Mouse (Mus musculus) liver, embryonic 13.5 days (tissue): ENCODE data around the gene Ncor2. TPM values are rescaled to one million over a fixed set of nuclear protein-coding genes. Genes with fewer than 3 reads are reported as not detected.

ENCODE experiments used
- ATAC-seq: fragments of 200-750 bp; cut with Nextera tagmentation; 2 replicates; pipeline ENCODE4 v1.8.0; 2017; ENCODE audit warnings: low read depth, mild to moderate bottlenecking, moderate number of reproducible peaks, moderate library complexity
- DNase-seq: peaks from one replicate; pipeline ENCODE4 v3.0.0; 2022
- H3K27ac ChIP-seq: fragments of 300-500 bp; sonication (generic); 2 replicates; pipeline ENCODE4 v1.5.1; 2015; ENCODE audit warnings: moderate library complexity, mild to moderate bottlenecking, inconsistent platforms
- H3K27me3 ChIP-seq: fragments of 300-500 bp; sonication (generic); 2 replicates; pipeline ENCODE4 v1.6.1; 2015; ENCODE audit warnings: mild to moderate bottlenecking, inconsistent platforms
- H3K36me3 ChIP-seq: fragments of 300-500 bp; sonication (generic); 2 replicates; pipeline ENCODE4 v1.6.1; 2015; ENCODE audit warnings: mild to moderate bottlenecking, inconsistent platforms
- H3K4me1 ChIP-seq: fragments of 300-500 bp; sonication (generic); replicated peaks from 2 replicates; pipeline ENCODE4 v1.6.1; 2015; ENCODE audit warnings: inconsistent platforms
- H3K4me2 ChIP-seq: fragments of 300-500 bp; sonication (generic); 2 replicates; pipeline ENCODE4 v1.6.1; 2015; ENCODE audit warnings: inconsistent platforms, mild to moderate bottlenecking, moderate library complexity
- H3K4me3 ChIP-seq: fragments of 300-500 bp; sonication (generic); replicated peaks from 2 replicates; pipeline ENCODE4 v1.5.1; 2015; ENCODE audit warnings: mild to moderate bottlenecking, inconsistent platforms
- H3K9ac ChIP-seq: fragments of 300-500 bp; sonication (generic); 2 replicates; pipeline ENCODE4 v1.6.1; 2015; ENCODE audit warnings: mild to moderate bottlenecking, inconsistent platforms
- H3K9me3 ChIP-seq: fragments of 300-500 bp; sonication (generic); replicated peaks from 2 replicates; pipeline ENCODE4 v1.6.1; 2016; ENCODE audit warnings: inconsistent platforms
- WGBS: fragments of 180-500 bp; shearing (Covaris S2); methylation state at CpG from one replicate; pipeline ENCODE4 v1.1.7; 2015; ENCODE audit not compliant: insufficient replicate concordance; 5-methylcytosine and 5-hydroxymethylcytosine counted together
- polyA plus RNA-seq: library from polyadenylated mRNA; unstranded; fragments of >200 nt; fragmentation: Nextera tagmentation; extraction: Ambion mirVana; gene quantifications from 2 replicates; pipeline ENCODE4 v1.2.1, GENCODE M21; 2015

Ncor2 gene
- polyA plus RNA-seq, 1 experiment from 2014 or later: 4.5 TPM

DNA sequence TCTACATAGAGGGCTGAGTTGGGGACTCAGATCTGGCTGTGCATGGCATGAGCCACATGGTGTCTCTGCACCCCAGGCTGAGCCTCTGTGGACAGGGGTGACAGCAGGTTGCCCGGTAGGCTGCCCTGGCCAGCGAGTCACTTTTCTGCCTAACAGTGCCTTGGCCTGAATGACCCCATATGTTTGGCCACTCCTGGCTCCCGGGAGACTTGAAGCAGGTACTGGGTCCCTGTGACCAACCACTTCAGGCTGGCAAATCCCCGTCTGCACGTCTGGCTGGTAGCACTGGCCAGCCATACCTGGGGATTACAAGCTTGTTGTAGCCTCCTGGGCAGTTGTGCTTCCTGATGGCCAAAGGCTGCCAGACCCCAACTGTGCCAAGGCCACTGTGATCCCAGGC is 109.1 kb downstream of the Ncor2 start:
- no peaks in the 10 kb centered on the region for H3K9me3 ChIP-seq
- H3K36me3 ChIP-seq: peaks cover 24% of the 10 kb centered on the region
- no peak overlapping the region for H3K27ac ChIP-seq
- no peak for DNase-seq
- no peak overlapping the region for H3K4me2 ChIP-seq
- WGBS: 62% methylated on average over 5 of the region's 5 CpGs
- no peak for ATAC-seq
- no peak overlapping the region for H3K4me3 ChIP-seq
- H3K9ac ChIP-seq: no peak overlapping the region
- no peaks in the 10 kb centered on the region for H3K27me3 ChIP-seq
- peaks cover 30% of the 10 kb centered on the region for H3K4me1 ChIP-seq

DNA sequence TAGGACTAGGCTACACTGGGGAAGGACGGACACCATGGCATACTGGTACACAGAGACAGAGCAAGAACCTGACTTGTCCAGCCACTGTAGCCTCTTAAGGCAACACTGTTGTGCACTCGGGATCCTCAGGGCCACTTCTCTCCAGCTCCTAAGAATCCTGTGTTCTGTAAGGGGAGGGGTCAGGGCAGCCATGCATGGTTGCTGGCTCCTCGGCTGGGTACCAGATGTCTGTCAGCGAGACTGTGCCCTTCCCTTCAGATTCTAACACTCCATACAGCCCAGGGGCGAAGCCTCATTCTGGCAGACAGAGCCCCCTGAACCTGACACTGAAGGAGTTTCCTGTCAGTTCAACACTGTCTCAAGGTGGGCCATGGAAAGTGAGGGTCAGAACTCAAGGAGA is 109.6 kb downstream of the Ncor2 start:
- H3K36me3 ChIP-seq: peaks cover 29% of the 10 kb centered on the region
- H3K27ac ChIP-seq: no peak overlapping the region
- no peaks in the 10 kb centered on the region for H3K9me3 ChIP-seq
- H3K9ac ChIP-seq: no peak overlapping the region
- DNase-seq (no peak), ATAC-seq (no peak)
- H3K27me3 ChIP-seq: no peaks in the 10 kb centered on the region
- WGBS: 77% methylated on average over 5 of the region's 5 CpGs
- no peak overlapping the region for H3K4me2 ChIP-seq
- no peak overlapping the region for H3K4me3 ChIP-seq
- H3K4me1 ChIP-seq: peaks cover 30% of the 10 kb centered on the region

DNA sequence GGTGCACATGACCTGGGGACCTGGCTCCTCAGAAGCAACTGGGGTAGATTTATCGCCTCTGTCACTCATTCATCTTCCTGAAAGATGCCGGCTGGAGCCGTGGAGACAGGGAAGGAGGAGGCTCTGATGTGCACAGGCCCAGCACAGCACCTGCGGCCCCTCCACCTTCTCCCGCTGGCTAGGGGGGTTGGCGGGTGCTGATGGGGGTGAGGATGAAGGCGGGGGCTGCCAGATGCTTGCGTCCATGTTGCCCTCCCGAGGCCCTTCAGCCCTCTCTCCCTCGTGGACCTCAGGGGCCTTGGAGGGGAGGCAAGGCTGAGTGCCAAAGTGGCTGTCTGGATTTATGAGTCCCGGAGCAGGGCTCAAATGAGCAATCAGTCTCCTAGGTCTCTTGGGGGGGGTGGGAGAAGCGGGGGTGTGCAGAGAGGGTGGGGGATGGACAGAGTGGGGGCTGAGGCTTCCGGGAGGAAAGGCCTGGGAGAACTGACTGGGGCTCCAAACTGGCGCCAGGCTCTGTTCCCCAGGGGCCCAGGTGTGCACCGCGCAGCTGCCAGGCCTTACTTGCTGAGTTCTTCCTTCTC is 110.6 kb downstream of the Ncor2 start:
- no peak overlapping the region for H3K4me3 ChIP-seq
- H3K9me3 ChIP-seq: no peaks in the 10 kb centered on the region
- 73% methylated on average over 16 of the region's 16 CpGs for WGBS
- ATAC-seq (no peak), DNase-seq (no peak)
- H3K9ac ChIP-seq: no peak overlapping the region
- no peaks in the 10 kb centered on the region for H3K27me3 ChIP-seq
- no peak overlapping the region for H3K4me2 ChIP-seq
- H3K36me3 ChIP-seq: peaks cover 33% of the 10 kb centered on the region
- H3K4me1 ChIP-seq: peaks cover 22% of the 10 kb centered on the region
- H3K27ac ChIP-seq: no peak overlapping the region

DNA sequence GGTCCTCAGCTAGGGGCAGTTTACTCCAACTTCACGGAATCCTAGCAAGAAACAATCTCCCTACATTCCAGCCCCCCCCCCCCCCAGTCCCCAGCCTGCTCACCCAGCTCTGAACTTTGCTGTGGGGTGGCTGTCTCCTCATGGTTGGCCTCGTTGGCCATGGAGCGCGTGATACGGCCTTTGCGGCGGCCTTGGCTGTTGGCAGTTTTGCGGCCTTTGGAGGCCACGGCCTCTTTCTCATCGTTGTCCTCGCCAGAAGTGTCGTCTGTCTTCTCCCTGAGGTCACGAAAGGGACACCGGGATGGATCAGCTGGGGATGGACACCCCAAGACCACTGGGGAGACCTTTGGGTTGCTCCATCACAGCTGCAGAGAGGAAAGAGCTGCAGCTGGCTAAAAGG is 111.3 kb downstream of the Ncor2 start:
- no peak overlapping the region for H3K27ac ChIP-seq
- no peak for DNase-seq
- H3K9me3 ChIP-seq: no peaks in the 10 kb centered on the region
- ATAC-seq: no peak
- no peak overlapping the region for H3K9ac ChIP-seq
- no peak overlapping the region for H3K4me2 ChIP-seq
- H3K36me3 ChIP-seq: peaks cover 36% of the 10 kb centered on the region
- no peak overlapping the region for H3K4me3 ChIP-seq
- peaks cover 16% of the 10 kb centered on the region for H3K4me1 ChIP-seq
- WGBS: 84% methylated on average over 14 of the region's 14 CpGs
- no peaks in the 10 kb centered on the region for H3K27me3 ChIP-seq

DNA sequence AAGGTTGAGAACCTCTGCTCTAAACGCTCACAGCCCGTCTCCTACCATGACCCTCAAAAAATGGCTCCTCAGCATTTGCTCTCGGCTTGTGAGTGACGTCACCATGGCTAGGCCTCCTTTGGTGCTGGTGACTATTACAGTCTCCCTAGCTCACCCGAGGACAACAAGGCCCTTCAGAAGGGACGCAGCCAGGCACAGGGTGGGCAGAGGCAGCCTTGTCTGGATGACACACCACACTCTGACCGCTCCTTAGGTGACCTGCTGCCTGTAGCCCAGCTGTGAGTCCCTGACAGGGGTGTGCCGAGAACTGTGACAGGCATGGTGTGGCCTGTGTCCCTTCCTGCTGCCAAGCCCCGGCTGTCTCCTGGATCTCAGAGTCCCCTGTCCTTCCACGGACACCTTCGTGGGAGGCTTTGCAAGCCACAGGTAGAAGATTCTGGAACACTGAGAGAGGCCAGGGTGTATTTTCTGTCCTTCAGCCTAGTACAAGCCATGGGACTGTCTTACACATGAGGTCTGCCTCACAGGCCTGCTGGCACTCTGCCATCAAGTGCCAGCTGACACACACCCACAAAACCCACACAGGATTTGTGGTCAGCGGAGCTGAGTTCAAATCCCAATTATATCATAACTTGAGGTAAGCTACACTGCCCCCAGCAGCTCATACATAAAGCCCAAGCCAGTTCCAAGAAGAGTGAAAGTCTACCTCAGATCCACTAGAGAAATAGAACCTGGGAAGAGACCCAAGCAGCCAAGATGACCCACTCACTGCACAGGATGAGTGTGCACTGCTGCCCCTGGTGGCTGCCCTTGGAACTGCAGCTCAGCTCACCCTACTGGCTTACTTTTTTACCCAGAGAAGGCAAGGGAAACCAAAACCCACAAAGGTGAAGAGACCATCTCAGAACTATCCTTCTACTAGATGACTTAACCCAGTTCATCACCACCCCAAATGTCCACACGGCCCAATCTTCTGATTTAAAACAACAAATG is 112.2 kb downstream of the Ncor2 start:
- Histone ChIP-seq H3K4me2 (no peak overlapping the region), H3K4me3 (no peak overlapping the region), H3K27me3 (no peaks in the 10 kb centered on the region), H3K4me1 (peaks cover 8% of the 10 kb centered on the region; the same call in 1 of the 2 replicates), H3K9ac (no peak overlapping the region), H3K9me3 (no peaks in the 10 kb centered on the region), H3K36me3 (peaks cover 38% of the 10 kb centered on the region), H3K27ac (no peak overlapping the region)
- WGBS: 81% methylated on average over 13 of the region's 13 CpGs
- ATAC-seq (0 out of 2 replicates have a peak, but pooled peaks have one; percentile 5), DNase-seq (peak; percentile 61)

DNA sequence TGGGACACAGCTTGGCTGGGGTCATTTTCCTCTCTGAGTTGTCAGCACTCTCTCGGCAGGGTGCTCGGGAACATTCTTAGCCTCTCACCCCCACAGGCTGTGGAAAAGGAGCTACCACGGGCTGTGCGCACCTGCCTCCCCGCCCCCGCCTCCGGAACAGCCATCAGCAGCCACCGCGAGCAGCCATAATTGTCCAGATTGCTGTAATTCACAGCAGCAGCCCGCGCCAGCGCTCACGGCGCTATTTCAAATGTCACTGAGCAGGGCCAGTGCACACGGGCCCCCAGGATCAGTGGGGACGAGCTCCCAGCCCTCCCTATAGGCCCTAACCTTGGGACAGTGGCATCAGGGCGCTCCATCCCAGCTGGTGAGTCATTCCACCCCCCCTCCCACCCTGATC is 116.0 kb downstream of the Ncor2 start:
- peaks cover 37% of the 10 kb centered on the region for H3K36me3 ChIP-seq
- ATAC-seq (no peak), DNase-seq (no peak)
- peaks cover 17% of the 10 kb centered on the region for H3K27me3 ChIP-seq
- WGBS: 75% methylated on average over 17 of the region's 17 CpGs
- H3K4me2 ChIP-seq: no peak overlapping the region
- no peaks in the 10 kb centered on the region for H3K9me3 ChIP-seq
- H3K9ac ChIP-seq: no peak overlapping the region
- H3K4me3 ChIP-seq: no peak overlapping the region
- H3K27ac ChIP-seq: no peak overlapping the region
- H3K4me1 ChIP-seq: peaks cover 26% of the 10 kb centered on the region

DNA sequence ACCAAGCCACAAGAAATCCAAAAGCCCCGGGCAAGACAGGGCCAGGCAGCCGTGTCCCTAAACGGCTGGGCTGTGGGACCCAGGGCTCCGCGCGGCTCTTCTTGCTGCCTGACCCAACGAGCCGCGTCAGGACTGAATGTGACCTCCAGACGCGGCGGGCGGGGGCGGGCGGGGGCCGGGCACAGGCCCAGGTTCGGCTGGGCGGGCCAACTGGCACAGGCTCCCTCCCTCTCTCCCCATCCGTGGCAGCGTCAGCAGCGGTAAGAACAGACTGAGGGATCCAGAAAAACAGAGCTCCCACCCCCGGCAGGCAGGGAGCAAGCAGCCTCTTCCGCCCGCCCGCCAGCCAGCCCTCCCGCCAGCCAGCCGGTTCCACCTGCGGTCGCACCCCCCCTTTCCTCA is 120.8 kb downstream of the Ncor2 start:
- Histone ChIP-seq H3K4me2 (peak overlapping the region; percentile 57), H3K9me3 (no peaks in the 10 kb centered on the region), H3K9ac (peak overlapping the region; percentile 50), H3K36me3 (0 out of 2 replicates have a peak, but pooled peaks cover 7% of the 10 kb centered on the region), H3K27me3 (peaks cover 30% of the 10 kb centered on the region), H3K4me3 (peak overlapping the region; percentile 38), H3K4me1 (peaks cover 73% of the 10 kb centered on the region), H3K27ac (no peak overlapping the region)
- no peak for DNase-seq
- 5% methylated on average over 28 of the region's 29 CpGs for WGBS
- no peak for ATAC-seq

DNA sequence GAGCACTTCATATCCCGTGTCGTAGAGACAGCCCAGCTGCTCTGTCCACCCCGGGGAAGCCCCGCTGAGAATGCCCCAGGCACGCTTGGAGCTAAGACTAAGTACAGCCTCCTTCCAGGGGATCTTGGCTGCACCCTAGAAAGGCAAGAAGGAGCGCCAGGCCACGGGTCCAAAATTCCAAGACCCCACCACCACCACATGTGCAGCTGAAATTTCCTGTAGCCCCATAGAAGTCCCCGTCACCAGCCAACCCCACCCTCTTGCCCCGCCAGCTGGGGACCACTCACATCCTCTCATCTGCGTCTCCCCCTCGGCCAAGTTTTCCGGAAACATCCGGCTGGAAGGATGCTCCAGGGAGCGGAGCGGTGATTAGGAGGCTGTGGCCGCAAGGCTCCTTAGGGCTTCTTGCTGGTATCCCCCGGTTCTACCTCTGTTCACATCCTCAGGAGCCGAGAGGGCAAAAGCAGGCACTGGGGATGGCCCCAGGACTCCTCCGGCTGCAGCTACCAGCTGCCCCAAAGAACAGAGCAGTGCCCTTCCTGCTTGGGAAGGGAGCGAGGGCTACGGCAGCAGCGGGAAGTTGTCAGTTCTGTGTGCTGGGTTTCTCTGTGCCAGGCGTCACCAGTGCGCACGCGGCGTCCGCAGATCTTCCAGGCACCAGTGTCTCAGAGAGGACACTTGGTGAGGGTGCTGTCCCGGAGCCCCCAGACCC is 121.3 kb downstream of the Ncor2 start:
- peak overlapping the region; percentile 50 for H3K9ac ChIP-seq
- H3K4me2 ChIP-seq: peak overlapping the region; percentile 57
- peaks cover 30% of the 10 kb centered on the region for H3K27me3 ChIP-seq
- H3K36me3 ChIP-seq: peaks cover 6% of the 10 kb centered on the region; the same call in 1 of the 2 replicates
- DNase-seq (no peak), ATAC-seq (no peak)
- WGBS: 21% methylated on average over 29 of the region's 29 CpGs
- no peak overlapping the region for H3K27ac ChIP-seq
- H3K4me1 ChIP-seq: peaks cover 78% of the 10 kb centered on the region
- peak overlapping the region; percentile 38 for H3K4me3 ChIP-seq
- H3K9me3 ChIP-seq: no peaks in the 10 kb centered on the region

DNA sequence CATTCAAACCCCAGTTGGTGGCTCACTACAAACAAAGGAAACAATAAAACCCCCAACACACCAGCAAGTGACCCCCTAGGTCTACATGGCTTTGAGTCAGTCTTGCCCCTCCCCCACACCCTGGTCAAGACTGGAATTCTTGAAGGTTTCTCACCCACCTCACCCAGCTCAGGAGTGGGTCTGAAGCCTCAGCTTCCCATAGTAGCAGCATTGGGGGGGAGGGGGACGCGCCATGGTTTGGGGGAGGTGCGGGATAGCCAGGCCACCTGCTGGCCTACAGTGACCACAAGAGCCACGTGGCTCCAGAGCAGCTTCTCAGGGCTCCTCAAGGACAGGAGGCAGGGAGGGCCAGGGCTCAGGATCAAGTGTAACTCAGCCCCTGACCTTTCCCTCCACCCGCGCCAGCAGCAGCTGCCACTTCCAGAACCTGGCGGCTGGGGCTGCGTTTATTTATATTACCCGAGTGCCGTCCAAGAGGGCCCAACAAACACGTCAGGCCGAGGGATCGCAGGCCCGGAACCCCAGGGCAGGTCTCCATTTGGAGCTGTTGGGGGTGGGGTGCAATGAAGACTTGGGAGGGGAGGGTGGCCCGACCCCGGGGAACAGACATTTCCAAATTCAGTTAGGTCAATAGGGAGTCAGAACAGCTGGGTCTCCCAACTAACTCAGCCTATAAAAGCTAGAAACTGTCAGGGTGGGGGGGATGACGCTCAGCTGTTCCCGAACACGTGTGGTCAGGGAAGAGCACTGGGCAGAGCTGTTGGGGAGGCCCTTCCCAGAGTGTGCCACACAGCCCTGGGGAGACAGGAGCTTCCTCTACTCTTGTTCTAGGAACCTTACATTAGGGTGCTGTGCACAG is 122.1 kb downstream of the Ncor2 start:
- DNase-seq: no peak
- Histone ChIP-seq H3K4me2 (peak overlapping the region; percentile 57), H3K9me3 (no peaks in the 10 kb centered on the region), H3K27me3 (peaks cover 30% of the 10 kb centered on the region), H3K4me3 (peak overlapping the region; percentile 38), H3K27ac (peak overlapping the region; percentile 13; the same call in 1 of the 2 replicates), H3K9ac (no peak overlapping the region; the same call in 1 of the 2 replicates), H3K4me1 (peaks cover 86% of the 10 kb centered on the region), H3K36me3 (peaks cover 4% of the 10 kb centered on the region; the same call in 1 of the 2 replicates)
- no peak for ATAC-seq
- WGBS: 30% methylated on average over 19 of the region's 19 CpGs

DNA sequence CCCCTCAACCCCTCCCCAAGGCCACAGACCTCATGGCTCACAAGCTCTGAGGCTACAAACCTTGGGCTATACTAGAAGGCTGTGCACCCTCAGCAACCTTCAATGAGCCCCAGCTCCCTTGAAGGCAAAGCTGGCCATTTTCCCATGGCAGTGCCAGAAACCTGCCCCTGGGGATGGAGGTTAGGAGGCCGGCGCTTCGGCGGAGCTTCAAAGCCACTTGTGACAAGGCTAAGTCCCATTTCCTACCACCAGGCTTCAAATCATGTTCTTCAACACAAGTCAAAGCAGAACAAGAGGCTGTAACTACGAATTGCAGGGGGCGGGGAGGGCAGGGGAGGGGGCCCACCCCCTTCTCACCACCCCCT is 122.7 kb downstream of the Ncor2 start:
- peak overlapping the region; percentile 57 for H3K4me2 ChIP-seq
- H3K9ac ChIP-seq: no peak overlapping the region
- peaks cover 30% of the 10 kb centered on the region for H3K27me3 ChIP-seq
- peak overlapping the region; percentile 13; the same call in 1 of the 2 replicates for H3K27ac ChIP-seq
- H3K9me3 ChIP-seq: no peaks in the 10 kb centered on the region
- peaks cover 90% of the 10 kb centered on the region for H3K4me1 ChIP-seq
- H3K36me3 ChIP-seq: peaks cover 6% of the 10 kb centered on the region; the same call in 1 of the 2 replicates
- no peak overlapping the region for H3K4me3 ChIP-seq
- DNase-seq (no peak), ATAC-seq (no peak)
- WGBS: 49% methylated on average over 6 of the region's 6 CpGs
